Mouse (Mus musculus) liver, embryonic 15.5 days (tissue): ENCODE data around the gene Nid1. TPM values are rescaled to one million over a fixed set of nuclear protein-coding genes. Genes with fewer than 3 reads are reported as not detected.
"Not testable (repeated sequence)": the region's sequence is repeated elsewhere in the genome, so short reads cannot be mapped to it uniquely, and the experiment has no call there.

Experiments used
- ATAC-seq: fragments of 200-750 bp; cut with Nextera tagmentation; 2 replicates; pipeline ENCODE4 v1.8.0; 2017; ENCODE audit warnings: moderate number of reproducible peaks, mild to moderate bottlenecking, moderate library complexity; ENCODE audit not compliant: insufficient read depth
- H3K27ac ChIP-seq: fragments of 300-500 bp; sonication (generic); replicated peaks from 2 replicates; pipeline ENCODE4 v1.5.1; 2015; ENCODE audit warnings: mild to moderate bottlenecking, inconsistent platforms
- H3K27me3 ChIP-seq: fragments of 300-500 bp; sonication (generic); 2 replicates; pipeline ENCODE4 v1.6.1; 2015; ENCODE audit warnings: mild to moderate bottlenecking, inconsistent platforms
- H3K36me3 ChIP-seq: fragments of 300-500 bp; sonication (generic); replicated peaks from 2 replicates; pipeline ENCODE4 v1.6.1; 2015; ENCODE audit warnings: moderate library complexity, mild to moderate bottlenecking, inconsistent platforms
- H3K4me1 ChIP-seq: fragments of 300-500 bp; sonication (generic); replicated peaks from 2 replicates; pipeline ENCODE4 v1.6.1; 2015; ENCODE audit warnings: inconsistent platforms
- H3K4me2 ChIP-seq: fragments of 300-500 bp; sonication (generic); 2 replicates; pipeline ENCODE4 v1.6.1; 2015; ENCODE audit warnings: moderate library complexity, mild to moderate bottlenecking, inconsistent platforms
- H3K4me3 ChIP-seq: fragments of 300-500 bp; sonication (generic); replicated peaks from 2 replicates; pipeline ENCODE4 v1.5.1; 2015; ENCODE audit warnings: mild to moderate bottlenecking, inconsistent platforms
- H3K9ac ChIP-seq: fragments of 300-500 bp; sonication (generic); 2 replicates; pipeline ENCODE4 v1.6.1; 2015; ENCODE audit warnings: moderate library complexity, mild to moderate bottlenecking, inconsistent platforms
- H3K9me3 ChIP-seq: fragments of 300-500 bp; sonication (generic); replicated peaks from 2 replicates; pipeline ENCODE4 v1.6.1; 2016; ENCODE audit warnings: inconsistent platforms
- WGBS: fragments of 180-500 bp; shearing (Covaris S2); methylation state at CpG from one replicate; pipeline ENCODE4 v1.1.7; 2015; ENCODE audit warnings: mixed read lengths; ENCODE audit not compliant: insufficient replicate concordance; 5-methylcytosine and 5-hydroxymethylcytosine counted together
- polyA plus RNA-seq: library from polyadenylated mRNA; unstranded; fragments of >200 nt; fragmentation: Nextera tagmentation; extraction: Ambion mirVana; gene quantifications from 2 replicates; pipeline ENCODE4 v1.2.1, GENCODE M21; 2015

Gene Nid1
- polyA plus RNA-seq, 1 experiment from 2014 or later: 26.3 TPM

GRCm38 (mm10) chr13:13525205-13525604 is 87.9 kb downstream of the Nid1 start:
- 78% methylated on average over 2 of the region's 2 CpGs for WGBS
- Histone ChIP-seq H3K27ac (peak overlapping the region; percentile 58), H3K4me3 (no peak overlapping the region), H3K9me3 (no peaks in the 10 kb centered on the region), H3K4me2 (no peak overlapping the region), H3K9ac (no peak overlapping the region), H3K27me3 (no peaks in the 10 kb centered on the region), H3K36me3 (no peaks in the 10 kb centered on the region), H3K4me1 (peaks cover 7% of the 10 kb centered on the region)
- no peak for ATAC-seq

- 63% methylated on average over 5 of the region's 5 CpGs for WGBS
- no peak for ATAC-seq
- Histone ChIP-seq H3K36me3 (no peaks in the 10 kb centered on the region), H3K4me2 (no peak overlapping the region), H3K9ac (no peak overlapping the region), H3K4me3 (no peak overlapping the region), H3K9me3 (no peaks in the 10 kb centered on the region), H3K27ac (peak overlapping the region; percentile 59), H3K4me1 (peaks cover 7% of the 10 kb centered on the region), H3K27me3 (no peaks in the 10 kb centered on the region)
Observed at GRCm38 (mm10) chr13:13525877-13526276, 88.5 kb downstream of the Nid1 start.

GRCm38 (mm10) chr13:13529115-13529542 is 91.8 kb downstream of the Nid1 start:
- peak overlapping the region; percentile 68 for H3K27ac ChIP-seq
- ATAC-seq: peak; percentile 65
- WGBS: 12% methylated on average over 11 of the region's 11 CpGs

GRCm38 (mm10) chr13:13530913-13531312 is 93.6 kb downstream of the Nid1 start:
- H3K27ac ChIP-seq: no peak overlapping the region
- no peak for ATAC-seq
- no peak overlapping the region for H3K4me2 ChIP-seq
- H3K4me3 ChIP-seq: no peak overlapping the region
- H3K27me3 ChIP-seq: no peaks in the 10 kb centered on the region
- H3K4me1 ChIP-seq: peaks cover 5% of the 10 kb centered on the region
- H3K9me3 ChIP-seq: no peaks in the 10 kb centered on the region
- no peaks in the 10 kb centered on the region for H3K36me3 ChIP-seq
- no peak overlapping the region for H3K9ac ChIP-seq
- WGBS: 73% methylated on average over 4 of the region's 4 CpGs

More at GRCm38 (mm10) chr13:13529115-13529542, 91.8 kb downstream of the Nid1 start:
- H3K4me2 ChIP-seq: peak overlapping the region; percentile 20
- H3K27me3 ChIP-seq: no peaks in the 10 kb centered on the region
- H3K4me3 ChIP-seq: no peak overlapping the region
- no peak overlapping the region for H3K9ac ChIP-seq
- H3K9me3 ChIP-seq: no peaks in the 10 kb centered on the region
- no peaks in the 10 kb centered on the region for H3K36me3 ChIP-seq
- peaks cover 7% of the 10 kb centered on the region for H3K4me1 ChIP-seq

- H3K9ac ChIP-seq: no peak overlapping the region
- no peaks in the 10 kb centered on the region for H3K36me3 ChIP-seq
- H3K9me3 ChIP-seq: no peaks in the 10 kb centered on the region
- no peak overlapping the region for H3K27ac ChIP-seq
- peaks cover 5% of the 10 kb centered on the region for H3K4me1 ChIP-seq
- ATAC-seq: no peak
- no peak overlapping the region for H3K4me2 ChIP-seq
- no peaks in the 10 kb centered on the region for H3K27me3 ChIP-seq
- WGBS: 55% methylated on average over 7 of the region's 7 CpGs
- no peak overlapping the region for H3K4me3 ChIP-seq
Observed at GRCm38 (mm10) chr13:13531923-13532322, 94.6 kb downstream of the Nid1 start.

GRCm38 (mm10) chr13:13536555-13536954 is 99.2 kb downstream of the Nid1 start:
- H3K4me2 ChIP-seq: no peak overlapping the region
- H3K27ac ChIP-seq: no peak overlapping the region
- no peak overlapping the region for H3K4me3 ChIP-seq
- H3K9ac ChIP-seq: no peak overlapping the region
- H3K9me3 ChIP-seq: no peaks in the 10 kb centered on the region
- ATAC-seq: no peak
- no peaks in the 10 kb centered on the region for H3K4me1 ChIP-seq
- WGBS: 58% methylated on average over 2 of the region's 2 CpGs
- H3K27me3 ChIP-seq: no peaks in the 10 kb centered on the region
- H3K36me3 ChIP-seq: no peaks in the 10 kb centered on the region

GRCm38 (mm10) chr13:13537272-13538015 is 100.1 kb downstream of the Nid1 start:
- ATAC-seq: no peak
- Histone ChIP-seq H3K4me2 (no peak overlapping the region), H3K27me3 (no peaks in the 10 kb centered on the region), H3K4me1 (no peaks in the 10 kb centered on the region), H3K9ac (no peak overlapping the region), H3K4me3 (no peak overlapping the region), H3K27ac (no peak overlapping the region), H3K9me3 (no peaks in the 10 kb centered on the region), H3K36me3 (no peaks in the 10 kb centered on the region)
- WGBS: 23% methylated on average over 2 of the region's 2 CpGs

- H3K27ac ChIP-seq: no peak overlapping the region
- peak; percentile 44 for ATAC-seq
Observed at GRCm38 (mm10) chr13:13538585-13539300, 101.4 kb downstream of the Nid1 start.

GRCm38 (mm10) chr13:13543073-13543472 is 105.7 kb downstream of the Nid1 start:
- H3K9me3 ChIP-seq, H3K27ac ChIP-seq, H3K9ac ChIP-seq, H3K36me3 ChIP-seq, H3K4me2 ChIP-seq, ATAC-seq, H3K4me3 ChIP-seq, H3K4me1 ChIP-seq, H3K27me3 ChIP-seq: not testable (repeated sequence)
- WGBS: 80% methylated on average over 10 of the region's 10 CpGs

More at GRCm38 (mm10) chr13:13538585-13539300, 101.4 kb downstream of the Nid1 start:
- no peaks in the 10 kb centered on the region for H3K36me3 ChIP-seq
- no peak overlapping the region for H3K9ac ChIP-seq
- H3K4me3 ChIP-seq: no peak overlapping the region
- 22% methylated on average over 4 of the region's 4 CpGs for WGBS
- no peaks in the 10 kb centered on the region for H3K27me3 ChIP-seq
- no peak overlapping the region for H3K4me2 ChIP-seq
- no peaks in the 10 kb centered on the region for H3K4me1 ChIP-seq
- no peaks in the 10 kb centered on the region for H3K9me3 ChIP-seq

GRCm38 (mm10) chr13:13546792-13547191 is 109.4 kb downstream of the Nid1 start:
- Histone ChIP-seq H3K27ac (no peak overlapping the region), H3K9me3 (no peaks in the 10 kb centered on the region), H3K9ac (no peak overlapping the region), H3K4me3 (no peak overlapping the region), H3K27me3 (no peaks in the 10 kb centered on the region), H3K36me3 (no peaks in the 10 kb centered on the region), H3K4me2 (no peak overlapping the region), H3K4me1 (no peaks in the 10 kb centered on the region)
- 47% methylated on average over 3 of the region's 3 CpGs for WGBS
- no peak for ATAC-seq

GRCm38 (mm10) chr13:13547889-13548288 is 110.5 kb downstream of the Nid1 start:
- H3K27ac ChIP-seq: no peak overlapping the region
- H3K27me3 ChIP-seq: no peaks in the 10 kb centered on the region
- H3K4me2 ChIP-seq: no peak overlapping the region
- H3K9ac ChIP-seq: no peak overlapping the region
- no peak overlapping the region for H3K4me3 ChIP-seq
- H3K9me3 ChIP-seq: no peaks in the 10 kb centered on the region
- no peaks in the 10 kb centered on the region for H3K4me1 ChIP-seq
- no peak for ATAC-seq
- WGBS: 70% methylated on average over 4 of the region's 4 CpGs
- no peaks in the 10 kb centered on the region for H3K36me3 ChIP-seq
